Mouse (Mus musculus) stomach, embryonic 15.5 days (tissue): Measurements from ENCODE around the gene Ppp3ca. TPM values are rescaled to one million over a fixed set of nuclear protein-coding genes. Genes with fewer than 3 reads are reported as not detected.

ENCODE experiments used
- ATAC-seq: fragments of 200-750 bp; cut with Nextera tagmentation; 2 replicates; pipeline ENCODE4 v1.8.0; 2017; ENCODE audit warnings: low read depth, moderate number of reproducible peaks, moderate TSS enrichment; ENCODE audit not compliant: insufficient read depth, low FRiP score
- H3K27ac ChIP-seq: fragments of 300-500 bp; sonication (generic); 2 replicates; pipeline ENCODE4 v1.5.1; 2015; ENCODE audit warnings: mild to moderate bottlenecking, inconsistent platforms
- H3K27me3 ChIP-seq: fragments of 300-500 bp; sonication (generic); replicated peaks from 2 replicates; pipeline ENCODE4 v1.6.1; 2015; ENCODE audit warnings: inconsistent platforms
- H3K36me3 ChIP-seq: fragments of 300-500 bp; sonication (generic); 2 replicates; pipeline ENCODE4 v1.6.1; 2015; ENCODE audit warnings: inconsistent platforms
- H3K4me1 ChIP-seq: fragments of 300-500 bp; sonication (generic); 2 replicates; pipeline ENCODE4 v1.6.1; 2015; ENCODE audit warnings: inconsistent platforms
- H3K4me2 ChIP-seq: fragments of 300-500 bp; sonication (generic); 2 replicates; pipeline ENCODE4 v1.6.1; 2015; ENCODE audit warnings: mild to moderate bottlenecking, inconsistent platforms
- H3K4me3 ChIP-seq: fragments of 300-500 bp; sonication (generic); replicated peaks from 2 replicates; pipeline ENCODE4 v1.5.1; 2015; ENCODE audit warnings: inconsistent platforms
- H3K9ac ChIP-seq: fragments of 300-500 bp; sonication (generic); 2 replicates; pipeline ENCODE4 v1.6.1; 2015; ENCODE audit warnings: inconsistent platforms
- H3K9me3 ChIP-seq: fragments of 300-500 bp; sonication (generic); 2 replicates; pipeline ENCODE4 v1.6.1; 2016; ENCODE audit warnings: inconsistent platforms
- WGBS: fragments of 180-500 bp; shearing (Covaris S2); methylation state at CpG from one replicate; pipeline ENCODE4 v1.1.7; 2015; 5-methylcytosine and 5-hydroxymethylcytosine counted together
- polyA plus RNA-seq: library from polyadenylated mRNA; unstranded; fragments of >200 nt; fragmentation: Nextera tagmentation; extraction: Ambion mirVana; gene quantifications from 2 replicates; pipeline ENCODE4 v1.2.1, GENCODE M21; 2015

Gene Ppp3ca
- polyA plus RNA-seq, 1 experiment from 2014 or later, result 54.9 TPM

DNA sequence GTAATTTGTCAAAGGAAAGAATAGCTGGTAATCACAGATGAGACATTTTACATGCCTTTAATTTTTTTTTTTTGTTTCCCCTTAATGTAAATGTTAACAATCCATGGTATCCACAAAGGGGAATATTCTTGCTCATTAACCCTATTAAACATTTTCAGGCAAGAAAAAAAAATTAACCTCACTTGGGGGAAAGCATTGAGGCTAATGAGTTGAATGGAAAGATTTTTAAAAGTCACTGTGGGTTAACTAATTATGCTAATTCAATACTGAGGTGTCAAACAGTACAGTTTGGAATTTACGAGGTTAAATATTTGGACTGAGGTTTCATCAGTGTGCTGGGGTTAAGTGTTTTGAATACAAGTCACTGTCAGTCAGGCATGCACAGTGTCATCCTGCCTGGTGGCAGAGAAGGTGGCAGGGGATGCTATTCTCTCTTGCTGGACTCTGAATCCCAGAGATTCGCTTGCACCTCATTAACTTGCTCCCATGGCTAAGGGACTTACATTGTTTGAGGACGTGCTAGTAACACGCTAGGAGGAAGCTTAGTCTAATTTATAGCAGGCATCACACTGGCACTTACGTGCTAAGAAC lies 82.3 kb downstream of the Ppp3ca start:
- H3K27me3 ChIP-seq, result no peaks in the 10 kb centered on the region
- ATAC-seq, result no peak
- no peak overlapping the region for H3K27ac ChIP-seq
- no peak overlapping the region for H3K4me3 ChIP-seq
- WGBS, result 58% methylated on average over 5 of the region's 5 CpGs
- no peak overlapping the region for H3K4me2 ChIP-seq
- no peaks in the 10 kb centered on the region for H3K9me3 ChIP-seq
- no peaks in the 10 kb centered on the region for H3K4me1 ChIP-seq
- H3K36me3 ChIP-seq, result no peaks in the 10 kb centered on the region
- H3K9ac ChIP-seq, result no peak overlapping the region

- WGBS, result 85% methylated on average over 6 of the region's 6 CpGs
- no peaks in the 10 kb centered on the region for H3K36me3 ChIP-seq
- H3K27me3 ChIP-seq, result no peaks in the 10 kb centered on the region
- H3K4me3 ChIP-seq, result no peak overlapping the region
- no peak overlapping the region for H3K9ac ChIP-seq
- H3K4me1 ChIP-seq, result 0 out of 2 replicates have a peak, but pooled peaks cover 2% of the 10 kb centered on the region
- H3K27ac ChIP-seq, result no peak overlapping the region
- no peak overlapping the region for H3K4me2 ChIP-seq
- no peak for ATAC-seq
- no peaks in the 10 kb centered on the region for H3K9me3 ChIP-seq
Measured at GRCm38 (mm10) chr3:136756137-136756536, 86.2 kb downstream of the Ppp3ca start.

GRCm38 (mm10) chr3:136759446-136759845 lies 89.5 kb downstream of the Ppp3ca start:
- no peak for ATAC-seq
- Histone ChIP-seq H3K9me3 (no peaks in the 10 kb centered on the region), H3K27ac (no peak overlapping the region), H3K4me2 (no peak overlapping the region), H3K9ac (no peak overlapping the region), H3K4me3 (no peak overlapping the region), H3K27me3 (no peaks in the 10 kb centered on the region), H3K36me3 (no peaks in the 10 kb centered on the region), H3K4me1 (0 out of 2 replicates have a peak, but pooled peaks cover 3% of the 10 kb centered on the region)
- WGBS, result 92% methylated on average over 12 of the region's 12 CpGs

DNA sequence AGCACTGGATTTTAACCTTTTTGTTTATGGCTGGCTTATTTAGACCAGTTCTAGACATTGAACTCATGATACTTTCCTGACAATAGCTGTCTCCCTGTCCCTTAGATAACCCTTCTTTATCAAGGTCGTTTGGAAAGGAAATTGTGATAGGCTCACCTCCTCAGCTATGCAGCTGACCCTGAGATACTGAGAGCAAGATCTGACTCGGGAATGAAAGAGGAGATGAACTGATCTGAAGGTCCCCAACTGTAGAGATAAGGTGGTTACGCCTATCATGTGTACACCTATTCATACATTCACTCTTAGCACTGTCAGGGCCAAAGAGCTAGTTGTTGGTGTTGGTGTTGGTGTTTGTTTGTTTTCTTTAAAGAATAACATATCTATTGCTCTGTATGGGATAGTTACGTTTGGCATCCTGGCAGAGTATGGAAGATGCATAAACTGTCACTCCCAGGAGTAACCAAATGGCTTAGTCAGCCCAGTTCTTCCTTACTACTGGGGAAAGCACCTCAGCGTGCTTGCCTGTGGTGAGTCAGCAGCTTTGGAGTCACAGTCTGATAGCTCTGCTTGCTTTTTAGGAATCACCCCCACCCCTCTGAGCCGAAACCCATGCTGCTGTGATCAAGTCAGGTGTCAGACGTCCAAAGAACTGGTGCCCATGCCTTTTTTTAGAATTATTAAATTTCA lies 91.5 kb downstream of the Ppp3ca start:
- H3K4me3 ChIP-seq, result no peak overlapping the region
- 0 out of 2 replicates have a peak, but pooled peaks cover 3% of the 10 kb centered on the region for H3K4me1 ChIP-seq
- H3K4me2 ChIP-seq, result no peak overlapping the region
- ATAC-seq, result no peak
- H3K9ac ChIP-seq, result no peak overlapping the region
- no peaks in the 10 kb centered on the region for H3K27me3 ChIP-seq
- H3K27ac ChIP-seq, result no peak overlapping the region
- 55% methylated on average over 7 of the region's 7 CpGs for WGBS
- H3K36me3 ChIP-seq, result no peaks in the 10 kb centered on the region
- no peaks in the 10 kb centered on the region for H3K9me3 ChIP-seq

DNA sequence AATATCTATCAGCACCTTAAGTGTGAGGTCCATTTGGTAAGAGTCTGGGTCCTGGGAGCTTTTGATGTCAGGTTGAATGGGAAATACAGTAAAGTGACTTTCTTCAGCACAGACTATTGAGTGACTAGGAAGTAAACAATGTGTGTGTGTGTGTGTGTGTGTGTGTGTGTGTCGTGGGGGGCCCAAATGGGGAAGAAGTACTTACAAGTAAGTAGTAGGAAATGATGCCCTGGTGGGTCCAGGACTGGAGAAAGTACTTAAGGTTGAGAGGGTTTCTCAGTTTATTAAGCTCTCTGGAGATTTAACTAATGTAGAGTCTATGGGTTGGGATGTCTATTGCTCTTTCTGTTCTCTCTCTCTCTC lies 92.0 kb downstream of the Ppp3ca start:
- 73% methylated on average over 1 of the region's 1 CpGs for WGBS
- Histone ChIP-seq H3K4me3 (no peak overlapping the region), H3K36me3 (no peaks in the 10 kb centered on the region), H3K4me1 (0 out of 2 replicates have a peak, but pooled peaks cover 3% of the 10 kb centered on the region), H3K4me2 (no peak overlapping the region), H3K27me3 (no peaks in the 10 kb centered on the region), H3K9me3 (no peaks in the 10 kb centered on the region), H3K9ac (no peak overlapping the region), H3K27ac (no peak overlapping the region)
- no peak for ATAC-seq

GRCm38 (mm10) chr3:136763717-136764270 lies 93.9 kb downstream of the Ppp3ca start:
- H3K4me2 ChIP-seq, result no peak overlapping the region
- no peak overlapping the region for H3K27ac ChIP-seq
- no peak overlapping the region for H3K9ac ChIP-seq
- H3K36me3 ChIP-seq, result no peaks in the 10 kb centered on the region
- ATAC-seq, result no peak
- H3K4me1 ChIP-seq, result 0 out of 2 replicates have a peak, but pooled peaks cover 3% of the 10 kb centered on the region
- no peaks in the 10 kb centered on the region for H3K9me3 ChIP-seq
- 51% methylated on average over 5 of the region's 5 CpGs for WGBS
- no peak overlapping the region for H3K4me3 ChIP-seq
- no peaks in the 10 kb centered on the region for H3K27me3 ChIP-seq

- H3K27ac ChIP-seq, result no peak overlapping the region
- 53% methylated on average over 2 of the region's 2 CpGs for WGBS
Measured at GRCm38 (mm10) chr3:136765569-136765968, 95.6 kb downstream of the Ppp3ca start.

GRCm38 (mm10) chr3:136768775-136769485 lies 99.0 kb downstream of the Ppp3ca start:
- Histone ChIP-seq H3K4me3 (no peak overlapping the region), H3K4me2 (no peak overlapping the region), H3K4me1 (0 out of 2 replicates have a peak, but pooled peaks cover 3% of the 10 kb centered on the region), H3K9me3 (no peaks in the 10 kb centered on the region), H3K36me3 (no peaks in the 10 kb centered on the region), H3K27ac (no peak overlapping the region; the same call in 1 of the 2 replicates), H3K27me3 (no peaks in the 10 kb centered on the region), H3K9ac (no peak overlapping the region)
- ATAC-seq, result no peak
- WGBS, result 84% methylated on average over 5 of the region's 5 CpGs

More at GRCm38 (mm10) chr3:136765569-136765968, 95.6 kb downstream of the Ppp3ca start:
- H3K4me1 ChIP-seq, result 0 out of 2 replicates have a peak, but pooled peaks cover 3% of the 10 kb centered on the region
- H3K9ac ChIP-seq, result no peak overlapping the region
- H3K27me3 ChIP-seq, result no peaks in the 10 kb centered on the region
- H3K36me3 ChIP-seq, result no peaks in the 10 kb centered on the region
- no peaks in the 10 kb centered on the region for H3K9me3 ChIP-seq
- H3K4me3 ChIP-seq, result no peak overlapping the region
- no peak overlapping the region for H3K4me2 ChIP-seq
- ATAC-seq, result no peak

DNA sequence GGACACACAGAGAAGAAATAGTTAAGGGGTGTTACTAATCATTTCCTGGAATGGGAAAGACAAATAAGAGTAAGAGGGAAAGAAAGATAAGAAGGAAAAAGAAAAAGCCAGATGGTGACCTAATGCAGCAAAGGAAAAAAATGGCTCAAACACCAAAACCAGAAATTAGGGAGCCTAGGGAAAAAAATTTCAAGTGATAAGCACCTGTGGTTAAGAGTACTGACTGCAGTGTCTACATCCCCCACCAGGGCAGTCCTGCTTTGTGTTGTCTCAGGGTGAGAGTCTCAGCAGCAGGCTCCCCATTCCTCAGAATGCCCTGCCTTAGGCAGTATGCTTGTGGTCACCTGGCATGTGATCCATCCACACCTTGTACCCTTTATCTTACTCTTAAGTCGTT lies 99.6 kb downstream of the Ppp3ca start:
- Histone ChIP-seq H3K36me3 (no peaks in the 10 kb centered on the region), H3K4me1 (0 out of 2 replicates have a peak, but pooled peaks cover 3% of the 10 kb centered on the region), H3K27ac (no peak overlapping the region), H3K9ac (no peak overlapping the region), H3K27me3 (no peaks in the 10 kb centered on the region), H3K4me2 (no peak overlapping the region), H3K4me3 (no peak overlapping the region), H3K9me3 (no peaks in the 10 kb centered on the region)
- peak; percentile 82; the same call in 1 of the 2 replicates for ATAC-seq
- 41% methylated on average over 1 of the region's 1 CpGs for WGBS

GRCm38 (mm10) chr3:136771700-136772099 lies 101.8 kb downstream of the Ppp3ca start:
- H3K4me2 ChIP-seq, result no peak overlapping the region
- H3K9ac ChIP-seq, result no peak overlapping the region
- WGBS, result 78% methylated on average over 5 of the region's 5 CpGs
- peaks cover 3% of the 10 kb centered on the region; the same call in 1 of the 2 replicates for H3K4me1 ChIP-seq
- no peaks in the 10 kb centered on the region for H3K9me3 ChIP-seq
- ATAC-seq, result no peak
- no peaks in the 10 kb centered on the region for H3K36me3 ChIP-seq
- H3K4me3 ChIP-seq, result no peak overlapping the region
- no peaks in the 10 kb centered on the region for H3K27me3 ChIP-seq
- no peak overlapping the region for H3K27ac ChIP-seq

DNA sequence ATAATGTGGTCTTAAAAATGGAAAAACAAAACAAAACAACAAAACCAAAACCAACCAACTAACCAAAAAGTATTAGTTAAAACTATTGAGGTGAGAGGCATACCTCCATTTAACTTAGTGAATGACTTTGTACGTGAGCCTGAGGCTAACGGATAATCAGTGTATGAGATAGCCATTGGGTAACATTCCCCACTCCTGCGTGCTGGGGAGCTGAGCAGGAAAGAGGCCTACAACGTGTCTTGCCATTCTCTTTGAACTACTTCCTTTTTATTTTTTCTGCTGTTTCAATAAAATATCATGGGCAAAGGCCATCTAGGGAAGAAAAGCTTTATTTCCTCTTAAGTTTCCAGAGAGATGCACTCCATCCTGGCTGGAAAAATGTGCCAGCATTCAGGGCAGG lies 103.3 kb downstream of the Ppp3ca start:
- Histone ChIP-seq H3K27me3 (no peaks in the 10 kb centered on the region), H3K4me1 (peaks cover 3% of the 10 kb centered on the region; the same call in 1 of the 2 replicates), H3K27ac (no peak overlapping the region), H3K4me3 (no peak overlapping the region), H3K36me3 (no peaks in the 10 kb centered on the region), H3K9me3 (no peaks in the 10 kb centered on the region), H3K9ac (no peak overlapping the region), H3K4me2 (no peak overlapping the region)
- no peak for ATAC-seq
- 80% methylated on average over 4 of the region's 4 CpGs for WGBS

- Histone ChIP-seq H3K27ac (no peak overlapping the region), H3K9ac (no peak overlapping the region), H3K36me3 (no peaks in the 10 kb centered on the region), H3K27me3 (no peaks in the 10 kb centered on the region), H3K4me2 (no peak overlapping the region), H3K4me3 (no peak overlapping the region), H3K9me3 (no peaks in the 10 kb centered on the region), H3K4me1 (peaks cover 3% of the 10 kb centered on the region; the same call in 1 of the 2 replicates)
- WGBS, result 86% methylated on average over 6 of the region's 6 CpGs
- ATAC-seq, result no peak
Measured at GRCm38 (mm10) chr3:136774196-136774595, 104.3 kb downstream of the Ppp3ca start.
